Mouse (Mus musculus) CH12.LX (cell line): ENCODE data around the gene Pgam1. TPM values are rescaled to one million over a fixed set of nuclear protein-coding genes. Genes with fewer than 3 reads are reported as not detected.

Source experiments
- DNase-seq: peaks from one replicate; pipeline ENCODE4 v3.0.0-alpha.2; 2013; ENCODE audit errors: extremely low read depth
- H3K27ac ChIP-seq: 2 replicates; pipeline ENCODE4 v1.5.1; 2012; ENCODE audit warnings: low read depth, mild to moderate bottlenecking, control low read depth, moderate library complexity; ENCODE audit not compliant: insufficient read depth
- H3K27me3 ChIP-seq: replicated peaks from 2 replicates; pipeline ENCODE3; 2012; ENCODE audit warnings: inconsistent platforms
- H3K36me3 ChIP-seq, 2 experiments: replicated peaks in 1 of 2; 2 replicates each; pipeline versions ENCODE3 to v1.6.1; 2012; ENCODE audit warnings: inconsistent platforms in 1 of 2, low read length in 1 of 2, mild to moderate bottlenecking in 1 of 2, mixed read lengths in 1 of 2, moderate library complexity in 1 of 2; ENCODE audit not compliant: control insufficient read depth in 1 of 2, insufficient read depth in 1 of 2
- H3K4me1 ChIP-seq, 2 experiments: 2 replicates each; pipeline ENCODE4 v1.6.1; 2012; ENCODE audit warnings: inconsistent platforms in 1 of 2, moderate library complexity in 1 of 2; ENCODE audit not compliant: insufficient read depth in 2 of 2, control insufficient read depth in 1 of 2
- H3K4me2 ChIP-seq: 2 replicates; pipeline ENCODE4 v1.6.1; 2012; ENCODE audit warnings: low read depth, mild to moderate bottlenecking, control low read depth; ENCODE audit not compliant: poor library complexity, insufficient read depth, severe bottlenecking
- H3K4me3 ChIP-seq, 3 experiments: fragments of 150-350 bp in 1 of 3; sonication (generic) in 1 of 3; replicated peaks in 1 of 3; 2 replicates each; pipeline versions ENCODE3 to v1.5.1; 2011 to 2012; ENCODE audit warnings: low read depth in 2 of 3, low read length in 2 of 3, mild to moderate bottlenecking in 2 of 3, moderate library complexity in 2 of 3, control low read depth in 1 of 3, improper control_type of control experiment in 1 of 3, inconsistent platforms in 1 of 3, mixed read lengths in 1 of 3; ENCODE audit not compliant: poor library complexity in 1 of 3
- H3K79me2 ChIP-seq: replicated peaks from 2 replicates; pipeline ENCODE4 v1.6.1; 2012; ENCODE audit warnings: mild to moderate bottlenecking, moderate library complexity; ENCODE audit not compliant: control insufficient read depth, poor library complexity, insufficient read depth, severe bottlenecking; ENCODE audit errors: extremely low read depth
- H3K9ac ChIP-seq: 2 replicates; pipeline ENCODE4 v1.6.1; 2012; ENCODE audit warnings: low read depth, mild to moderate bottlenecking, control low read depth, moderate library complexity; ENCODE audit not compliant: insufficient read depth
- H3K9me3 ChIP-seq: replicated peaks from 2 replicates; pipeline ENCODE3; 2012; ENCODE audit warnings: low read length, inconsistent platforms, mixed read lengths
- CHD1 ChIP-seq: IDR thresholded peaks from 2 replicates; pipeline ENCODE4 v1.6.1; 2012; ENCODE audit warnings: low read depth, low read length, improper control_type of control experiment, inconsistent platforms
- CHD2 ChIP-seq: IDR thresholded peaks from 2 replicates; pipeline ENCODE4 v1.6.1; 2011; ENCODE audit warnings: low read length, improper control_type of control experiment
- E2F4 ChIP-seq: IDR thresholded peaks from 2 replicates; pipeline ENCODE4 v1.6.1; 2011; ENCODE audit warnings: low read depth, low read length, improper control_type of control experiment; ENCODE audit not compliant: insufficient replicate concordance
- EP300 ChIP-seq: IDR thresholded peaks from 2 replicates; pipeline ENCODE4 v1.6.1; 2011; ENCODE audit warnings: low read length, improper control_type of control experiment
- ETS1 ChIP-seq: conservative IDR thresholded peaks from 2 replicates; pipeline ENCODE4 v1.6.1; 2012; ENCODE audit warnings: low read depth, mild to moderate bottlenecking, inconsistent platforms, low read length, improper control_type of control experiment, moderate library complexity
- HCFC1 ChIP-seq: IDR thresholded peaks from 2 replicates; pipeline ENCODE4 v1.6.1; 2012; ENCODE audit warnings: low read depth, mild to moderate bottlenecking, inconsistent platforms, low read length, improper control_type of control experiment
- KAT2A ChIP-seq: IDR thresholded peaks from 2 replicates; pipeline ENCODE4 v1.6.1; 2012; ENCODE audit warnings: low read length, improper control_type of control experiment, inconsistent platforms; ENCODE audit not compliant: insufficient replicate concordance
- MAFK ChIP-seq: IDR thresholded peaks from 2 replicates; pipeline ENCODE4 v1.6.1; 2011; ENCODE audit warnings: low read length, improper control_type of control experiment; ENCODE audit not compliant: insufficient replicate concordance
- MAX ChIP-seq: IDR thresholded peaks from 2 replicates; pipeline ENCODE4 v1.6.1; 2011; ENCODE audit warnings: low read length, improper control_type of control experiment
- MAZ ChIP-seq: IDR thresholded peaks from 2 replicates; pipeline ENCODE4 v1.6.1; 2012; ENCODE audit warnings: low read depth, mild to moderate bottlenecking, inconsistent platforms, low read length, improper control_type of control experiment, moderate library complexity
- MEF2A ChIP-seq: IDR thresholded peaks from 2 replicates; pipeline ENCODE4 v1.6.1; 2014; ENCODE audit warnings: low read depth, mild to moderate bottlenecking, inconsistent platforms, low read length, improper control_type of control experiment, borderline replicate concordance
- MXI1 ChIP-seq: IDR thresholded peaks from 2 replicates; pipeline ENCODE4 v1.6.1; 2011; ENCODE audit warnings: mild to moderate bottlenecking, low read depth, low read length, improper control_type of control experiment
- MYC ChIP-seq: IDR thresholded peaks from 2 replicates; pipeline ENCODE4 v1.6.1; 2011; ENCODE audit warnings: low read depth, mild to moderate bottlenecking, improper control_type of control experiment, low read length
- NELFE ChIP-seq: IDR thresholded peaks from 2 replicates; pipeline ENCODE4 v1.6.1; 2011; ENCODE audit warnings: low read depth, low read length, improper control_type of control experiment
- PAX5 ChIP-seq: IDR thresholded peaks from 2 replicates; pipeline ENCODE4 v1.6.1; 2012; ENCODE audit warnings: low read length, inconsistent platforms, mixed read lengths
- POLR2A ChIP-seq: IDR thresholded peaks from 2 replicates; pipeline ENCODE4 v1.6.1; 2011; ENCODE audit warnings: low read depth, mild to moderate bottlenecking, improper control_type of control experiment, low read length
- RAD21 ChIP-seq: IDR thresholded peaks from 2 replicates; pipeline ENCODE4 v1.6.1; 2011; ENCODE audit warnings: low read depth, mild to moderate bottlenecking, low read length, improper control_type of control experiment, moderate library complexity
- RCOR1 ChIP-seq: conservative IDR thresholded peaks from 2 replicates; pipeline ENCODE4 v1.6.1; 2012; ENCODE audit warnings: low read depth, mild to moderate bottlenecking, inconsistent platforms, low read length, improper control_type of control experiment
- SMC3 ChIP-seq: IDR thresholded peaks from 2 replicates; pipeline ENCODE4 v1.6.1; 2011; ENCODE audit warnings: low read depth, low read length, improper control_type of control experiment
- TBP ChIP-seq: conservative IDR thresholded peaks from 2 replicates; pipeline ENCODE4 v1.6.1; 2011; ENCODE audit warnings: low read depth, low read length, improper control_type of control experiment
- TCF12 ChIP-seq: IDR thresholded peaks from 2 replicates; pipeline ENCODE4 v1.6.1; 2014; ENCODE audit warnings: low read depth, mild to moderate bottlenecking, inconsistent platforms, low read length, improper control_type of control experiment
- UBTF ChIP-seq: IDR thresholded peaks from 2 replicates; pipeline ENCODE4 v1.6.1; 2012; ENCODE audit warnings: low read depth, mild to moderate bottlenecking, inconsistent platforms, low read length, improper control_type of control experiment, moderate library complexity
- USF1 ChIP-seq: IDR thresholded peaks from 2 replicates; pipeline ENCODE4 v1.6.1; 2014; ENCODE audit warnings: low read depth, mild to moderate bottlenecking, inconsistent platforms, low read length, improper control_type of control experiment
- USF2 ChIP-seq: conservative IDR thresholded peaks from 2 replicates; pipeline ENCODE4 v1.6.1; 2011; ENCODE audit warnings: low read depth, low read length, improper control_type of control experiment
- ZKSCAN1 ChIP-seq: IDR thresholded peaks from 2 replicates; pipeline ENCODE4 v1.6.1; 2012; ENCODE audit warnings: low read depth, inconsistent platforms, low read length, improper control_type of control experiment, borderline replicate concordance
- ZMIZ1 ChIP-seq: IDR thresholded peaks from 2 replicates; pipeline ENCODE4 v1.6.1; 2012; ENCODE audit warnings: low read depth, mild to moderate bottlenecking, inconsistent platforms, low read length, improper control_type of control experiment
- ZNF384 ChIP-seq: IDR thresholded peaks from 2 replicates; pipeline ENCODE4 v1.6.1; 2012; ENCODE audit warnings: low read depth, low read length, improper control_type of control experiment, inconsistent platforms
- dilution Hi-C: fragments of 300-500 bp; cut with MboI; formaldehyde crosslinking; loops from 2 replicates; pipeline ENCODE4 v1.14.3; 2020; ENCODE audit warnings: low sequenced_read_pairs; ENCODE audit not compliant: extremely low pct_unique_long_range_greater_than_20kb, extremely low pct_ligation_motif_present
- in situ Hi-C: fragments of 300-500 bp; cut with MboI; formaldehyde crosslinking; loops from 3 replicates; pipeline ENCODE4 v1.14.3; 2019; ENCODE audit warnings: low sequenced_read_pairs, low pct_ligation_motif_present, low pct_unique_long_range_greater_than_20kb, mixed read lengths
- polyA plus RNA-seq: library from polyadenylated mRNA; unstranded; fragments of >175 nt; gene quantifications from 2 replicates; pipeline ENCODE4 v1.2.1, GENCODE M21; 2012; ENCODE audit warnings: low read depth; ENCODE audit not compliant: insufficient read length
- total RNA-seq, 2 experiments: library from RNA; depleted of rRNA; stranded (reverse); fragments of 300-350 nt in 1 of 2; fragments of >200 nt in 1 of 2; gene quantifications; 2 replicates each; pipeline ENCODE4 v1.2.3; 2012 to 2014

The Pgam1 gene
- total and polyA plus RNA-seq, 3 experiments, result 870 to 1,507 (median 928) TPM

- TF ChIP-seq MXI1, result peak; percentile 100
- no peak for TF ChIP-seq MAFK
- no peak for TF ChIP-seq SMC3
- TF ChIP-seq ZKSCAN1, result no peak
- TF ChIP-seq MEF2A, result no peak
- TF ChIP-seq CHD2, result no peak
- TF ChIP-seq E2F4, result no peak
- TF ChIP-seq MYC, result peak; percentile 99
- TF ChIP-seq NELFE, result peak; percentile 76
- TF ChIP-seq USF1, result peak; percentile 28; the same call in 1 of the 2 replicates
- no peak for TF ChIP-seq ETS1
- no peak for TF ChIP-seq ZNF384
- no peak for TF ChIP-seq PAX5
- TF ChIP-seq TBP, result peak; percentile 82
Measured at GRCm38 (mm10) chr19:41895460-41896318, 16.0 kb upstream of the Pgam1 start, which contains the start of gene Rrp12 (continued).

- TF ChIP-seq MAZ (0 out of 2 replicates have a peak, but pooled peaks have one; percentile 13), ZNF384 (no peak), TBP (0 out of 2 replicates have a peak, but pooled peaks have one; percentile 2), POLR2A (no peak)
- Histone ChIP-seq H3K36me3 (peaks cover 12 to 24% of the 10 kb centered on the region in 2 experiments), H3K4me3 (peak overlapping the region; percentile 82 to 93 (median 90)), H3K27ac (no peak overlapping the region), H3K4me1 (peaks cover 10 to 37% of the 10 kb centered on the region in 2 experiments), H3K27me3 (no peaks in the 10 kb centered on the region), H3K9me3 (no peaks in the 10 kb centered on the region), H3K79me2 (peaks cover 19% of the 10 kb centered on the region), H3K4me2 (peak overlapping the region; percentile 86), H3K9ac (peak overlapping the region; percentile 64)
- dilution Hi-C loops, result no loop called here
- in situ Hi-C loops, result loop anchor here (10.0 kb wide), 1 partner anchor 52 kb away; the partner anchor contains the start of gene Frat2
- no peak for DNase-seq
Measured at GRCm38 (mm10) chr19:41896319-41896711, 15.4 kb upstream of the Pgam1 start.

GRCm38 (mm10) chr19:41898860-41899259, 12.9 kb upstream of the Pgam1 start:
- DNase-seq, result peak; percentile 54
- no peaks in the 10 kb centered on the region for H3K9me3 ChIP-seq
- no peak overlapping the region for H3K4me2 ChIP-seq
- peaks cover 6 to 31% of the 10 kb centered on the region in 2 experiments for H3K4me1 ChIP-seq
- H3K36me3 ChIP-seq, result peaks cover 0 to 3% of the 10 kb centered on the region in 2 experiments
- H3K4me3 ChIP-seq, result no peak overlapping the region
- H3K27ac ChIP-seq, result no peak overlapping the region
- H3K9ac ChIP-seq, result no peak overlapping the region
- dilution Hi-C loops, result no loop called here
- in situ Hi-C loops, result loop anchor here (10.0 kb wide), 1 partner anchor 54 kb away; the partner anchor contains the start of gene Frat2
- H3K79me2 ChIP-seq, result peaks cover 15% of the 10 kb centered on the region
- H3K27me3 ChIP-seq, result no peaks in the 10 kb centered on the region
- TF ChIP-seq ZMIZ1 (no peak), USF2 (no peak), KAT2A (no peak), PAX5 (no peak), USF1 (no peak), MXI1 (no peak), EP300 (no peak), TCF12 (no peak), ZKSCAN1 (no peak), MAZ (no peak), HCFC1 (no peak), TBP (0 out of 2 replicates have a peak, but pooled peaks have one; percentile 16), UBTF (no peak), MAX (peak; percentile 60; the same call in 1 of the 2 replicates), SMC3 (peak; percentile 59), RCOR1 (no peak), RAD21 (peak; percentile 43), CHD1 (no peak), ZNF384 (no peak)
